Mouse (Mus musculus) midbrain, embryonic 11.5 days (tissue): ENCODE data around the gene Actn1. TPM values are rescaled to one million over a fixed set of nuclear protein-coding genes. Genes with fewer than 3 reads are reported as not detected.
"Not testable (repeated sequence)": the region's sequence is repeated elsewhere in the genome, so short reads cannot be mapped to it uniquely, and the experiment has no call there.

Source experiments
- ATAC-seq: fragments of 200-750 bp; cut with Nextera tagmentation; 2 replicates; pipeline ENCODE4 v1.8.0; 2017; ENCODE audit warnings: moderate TSS enrichment, moderate library complexity; ENCODE audit not compliant: low FRiP score
- DNase-seq: peaks from one replicate; pipeline ENCODE4 v3.0.0; 2015; ENCODE audit warnings: low spot score; ENCODE audit errors: missing footprints
- H3K27ac ChIP-seq: fragments of 300-500 bp; sonication (generic); 2 replicates; pipeline ENCODE4 v1.5.1; 2014; ENCODE audit warnings: low read depth, low read length
- H3K27me3 ChIP-seq: fragments of 300-500 bp; sonication (generic); 2 replicates; pipeline ENCODE4 v1.6.1; 2014; ENCODE audit warnings: mild to moderate bottlenecking, low read length, moderate library complexity, mixed read lengths; ENCODE audit not compliant: control insufficient read depth, insufficient read depth
- H3K36me3 ChIP-seq: fragments of 300-500 bp; sonication (generic); 2 replicates; pipeline ENCODE4 v1.6.1; 2014; ENCODE audit warnings: mild to moderate bottlenecking, low read length, moderate library complexity, mixed read lengths; ENCODE audit not compliant: control insufficient read depth, insufficient read depth
- H3K4me1 ChIP-seq: fragments of 300-500 bp; sonication (generic); 2 replicates; pipeline ENCODE4 v1.6.1; 2014; ENCODE audit warnings: low read length; ENCODE audit not compliant: control insufficient read depth, insufficient read depth
- H3K4me2 ChIP-seq: fragments of 300-500 bp; sonication (generic); 2 replicates; pipeline ENCODE4 v1.6.1; 2014; ENCODE audit warnings: mild to moderate bottlenecking, moderate library complexity
- H3K4me3 ChIP-seq: fragments of 300-500 bp; sonication (generic); 2 replicates; pipeline ENCODE4 v1.5.1; 2014; ENCODE audit warnings: low read depth, low read length
- H3K9ac ChIP-seq: fragments of 300-500 bp; sonication (generic); 2 replicates; pipeline ENCODE4 v1.6.1; 2014; ENCODE audit warnings: low read length
- H3K9me3 ChIP-seq: fragments of 300-500 bp; sonication (generic); 2 replicates; pipeline ENCODE4 v1.6.1; 2016; ENCODE audit warnings: low read length; ENCODE audit not compliant: control insufficient read depth
- WGBS: fragments of 180-500 bp; shearing (Covaris S2); extraction: QIAGEN DNeasy Blood & Tissue Kit; methylation state at CpG from one replicate; pipeline ENCODE4 v1.1.7; 2014; 5-methylcytosine and 5-hydroxymethylcytosine counted together
- polyA plus RNA-seq: library from polyadenylated mRNA; unstranded; fragments of >200 nt; fragmentation: Nextera tagmentation; extraction: Ambion mirVana; gene quantifications from 2 replicates; pipeline ENCODE4 v1.2.1, GENCODE M21; 2014

Gene Actn1
- polyA plus RNA-seq, 1 experiment from 2014 or later: 19.9 TPM

- 85% methylated on average over 6 of the region's 6 CpGs for WGBS
- H3K27ac ChIP-seq: no peak overlapping the region
- H3K9me3 ChIP-seq: no peaks in the 10 kb centered on the region
- DNase-seq (no peak), ATAC-seq (no peak)
- no peak overlapping the region for H3K4me2 ChIP-seq
- H3K4me3 ChIP-seq: no peak overlapping the region
- no peaks in the 10 kb centered on the region for H3K27me3 ChIP-seq
- no peak overlapping the region for H3K9ac ChIP-seq
- H3K36me3 ChIP-seq: no peaks in the 10 kb centered on the region
- H3K4me1 ChIP-seq: peaks cover 2% of the 10 kb centered on the region; the same call in 1 of the 2 replicates
Measured at GRCm38 (mm10) chr12:80267962-80268361, 7.8 kb upstream of the Actn1 start.

- not testable (repeated sequence) for H3K4me1 ChIP-seq, H3K4me3 ChIP-seq, H3K27ac ChIP-seq, H3K9me3 ChIP-seq, H3K9ac ChIP-seq, DNase-seq, H3K27me3 ChIP-seq, H3K36me3 ChIP-seq, H3K4me2 ChIP-seq, ATAC-seq
- WGBS: 95% methylated on average over 7 of the region's 7 CpGs
Measured at GRCm38 (mm10) chr12:80264388-80264787, 4.2 kb upstream of the Actn1 start.

- Histone ChIP-seq H3K9ac (peak overlapping the region; percentile 74), H3K9me3 (no peaks in the 10 kb centered on the region), H3K4me1 (peaks cover 13% of the 10 kb centered on the region), H3K27ac (peak overlapping the region; percentile 25; the same call in 1 of the 2 replicates), H3K27me3 (no peaks in the 10 kb centered on the region), H3K4me2 (peak overlapping the region; percentile 92), H3K4me3 (peak overlapping the region; percentile 78), H3K36me3 (no peaks in the 10 kb centered on the region)
- ATAC-seq (peak; percentile 23), DNase-seq (peak; percentile 93)
- WGBS: 13% methylated on average over 25 of the region's 25 CpGs
Measured at GRCm38 (mm10) chr12:80260744-80261695, 849 bp upstream of the Actn1 start.

- H3K4me1 ChIP-seq: peaks cover 13% of the 10 kb centered on the region
- peak overlapping the region; percentile 74 for H3K9ac ChIP-seq
- peak overlapping the region; percentile 78 for H3K4me3 ChIP-seq
- ATAC-seq: peak; percentile 83
- no peaks in the 10 kb centered on the region for H3K9me3 ChIP-seq
- DNase-seq: peak; percentile 98
- no peaks in the 10 kb centered on the region for H3K27me3 ChIP-seq
- no peaks in the 10 kb centered on the region for H3K36me3 ChIP-seq
- under 1% methylated on average over 64 of the region's 64 CpGs for WGBS
- peak overlapping the region; percentile 86 for H3K27ac ChIP-seq
- peak overlapping the region; percentile 92 for H3K4me2 ChIP-seq
Measured at GRCm38 (mm10) chr12:80259216-80260055, 735 bp downstream of the Actn1 start.

- DNase-seq: no peak
- ATAC-seq: no peak
- Histone ChIP-seq H3K4me1 (peaks cover 13% of the 10 kb centered on the region), H3K27me3 (no peaks in the 10 kb centered on the region), H3K4me2 (peak overlapping the region; percentile 92), H3K9me3 (no peaks in the 10 kb centered on the region), H3K4me3 (peak overlapping the region; percentile 78), H3K9ac (peak overlapping the region; percentile 74), H3K36me3 (no peaks in the 10 kb centered on the region), H3K27ac (peak overlapping the region; percentile 86; the same call in 1 of the 2 replicates)
- WGBS: under 1% methylated on average over 18 of the region's 22 CpGs
Measured at GRCm38 (mm10) chr12:80258520-80259215, 1.5 kb downstream of the Actn1 start.

- DNase-seq (no peak), ATAC-seq (no peak)
- H3K9ac ChIP-seq: no peak overlapping the region
- no peak overlapping the region for H3K4me2 ChIP-seq
- whole genome bisulfite sequencing: 60% methylated on average over 2 of the region's 2 CpGs
- H3K27ac ChIP-seq: no peak overlapping the region
- H3K27me3 ChIP-seq: no peaks in the 10 kb centered on the region
- no peak overlapping the region for H3K4me3 ChIP-seq
- no peaks in the 10 kb centered on the region for H3K9me3 ChIP-seq
- H3K36me3 ChIP-seq: no peaks in the 10 kb centered on the region
- no peaks in the 10 kb centered on the region for H3K4me1 ChIP-seq
Measured at GRCm38 (mm10) chr12:80251978-80252377, 8.2 kb downstream of the Actn1 start.

- H3K27ac ChIP-seq: no peak overlapping the region
- H3K4me2 ChIP-seq: no peak overlapping the region
- DNase-seq (no peak), ATAC-seq (no peak)
- 76% methylated on average over 3 of the region's 3 CpGs for WGBS
- H3K9ac ChIP-seq: no peak overlapping the region
- H3K4me1 ChIP-seq: no peaks in the 10 kb centered on the region
- no peak overlapping the region for H3K4me3 ChIP-seq
- no peaks in the 10 kb centered on the region for H3K27me3 ChIP-seq
- H3K9me3 ChIP-seq: no peaks in the 10 kb centered on the region
- H3K36me3 ChIP-seq: no peaks in the 10 kb centered on the region
Measured at GRCm38 (mm10) chr12:80251554-80251953, 8.6 kb downstream of the Actn1 start.

GRCm38 (mm10) chr12:80249539-80249938 is 10.6 kb downstream of the Actn1 start:
- 76% methylated on average over 6 of the region's 6 CpGs for WGBS
- H3K9ac ChIP-seq: no peak overlapping the region
- ATAC-seq (no peak), DNase-seq (no peak)
- no peaks in the 10 kb centered on the region for H3K36me3 ChIP-seq
- no peaks in the 10 kb centered on the region for H3K9me3 ChIP-seq
- no peak overlapping the region for H3K4me2 ChIP-seq
- H3K4me1 ChIP-seq: no peaks in the 10 kb centered on the region
- H3K27me3 ChIP-seq: no peaks in the 10 kb centered on the region
- H3K4me3 ChIP-seq: no peak overlapping the region
- H3K27ac ChIP-seq: no peak overlapping the region
